Mouse (Mus musculus): ENCODE measurements around the gene Sf3b3. TPM values are rescaled to one million over a fixed set of nuclear protein-coding genes. Genes with fewer than 3 reads are reported as not detected.

Gene Sf3b3
- polyA plus RNA-seq, 1 experiment from 2014 or later = 88.1 TPM

DNA sequence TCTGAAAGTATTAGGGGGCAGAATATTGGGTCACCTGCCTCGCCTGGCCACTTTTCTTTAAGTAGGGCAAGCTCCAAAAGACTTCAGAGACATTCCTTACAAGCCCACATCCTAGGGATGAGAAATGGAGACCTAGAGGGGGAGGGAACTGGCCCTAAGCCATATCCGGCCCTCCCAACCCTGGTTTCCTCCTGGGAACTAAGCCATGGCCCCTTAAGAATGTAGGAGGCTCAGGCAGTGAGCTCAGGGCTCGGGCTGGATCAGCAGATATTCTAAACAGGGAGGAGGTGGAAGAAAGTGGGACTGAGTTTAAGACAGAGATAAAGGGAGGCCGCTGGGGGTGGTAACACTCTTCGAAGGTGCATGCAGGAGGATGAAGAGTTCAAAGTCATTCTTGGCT lies 85.4 kb downstream of the Sf3b3 start:
- no peaks in the 10 kb centered on the region for H3K9me3 ChIP-seq (replicated peaks; ENCODE audit: control insufficient read depth, low read length)
- no peak overlapping the region for H3K27ac ChIP-seq (ENCODE audit: low read length)
- no peaks in the 10 kb centered on the region for H3K27me3 ChIP-seq (ENCODE audit: control insufficient read depth, insufficient read depth, low read length)
- H3K4me3 ChIP-seq (ENCODE audit: low read length) = no peak overlapping the region
- peaks cover 6% of the 10 kb centered on the region for H3K4me1 ChIP-seq (ENCODE audit: control insufficient read depth, insufficient read depth, low read length)
- peak; percentile 66 for ATAC-seq (replicated peaks; ENCODE audit: extremely low read depth, insufficient read depth, low FRiP score)
- 32% methylated on average over 5 of the region's 5 CpGs for WGBS
- H3K9ac ChIP-seq (ENCODE audit: low read length) = no peak overlapping the region
- no peak overlapping the region for H3K4me2 ChIP-seq (ENCODE audit: low read depth, low read length)
- H3K36me3 ChIP-seq (ENCODE audit: control insufficient read depth, insufficient read depth) = no peaks in the 10 kb centered on the region

DNA sequence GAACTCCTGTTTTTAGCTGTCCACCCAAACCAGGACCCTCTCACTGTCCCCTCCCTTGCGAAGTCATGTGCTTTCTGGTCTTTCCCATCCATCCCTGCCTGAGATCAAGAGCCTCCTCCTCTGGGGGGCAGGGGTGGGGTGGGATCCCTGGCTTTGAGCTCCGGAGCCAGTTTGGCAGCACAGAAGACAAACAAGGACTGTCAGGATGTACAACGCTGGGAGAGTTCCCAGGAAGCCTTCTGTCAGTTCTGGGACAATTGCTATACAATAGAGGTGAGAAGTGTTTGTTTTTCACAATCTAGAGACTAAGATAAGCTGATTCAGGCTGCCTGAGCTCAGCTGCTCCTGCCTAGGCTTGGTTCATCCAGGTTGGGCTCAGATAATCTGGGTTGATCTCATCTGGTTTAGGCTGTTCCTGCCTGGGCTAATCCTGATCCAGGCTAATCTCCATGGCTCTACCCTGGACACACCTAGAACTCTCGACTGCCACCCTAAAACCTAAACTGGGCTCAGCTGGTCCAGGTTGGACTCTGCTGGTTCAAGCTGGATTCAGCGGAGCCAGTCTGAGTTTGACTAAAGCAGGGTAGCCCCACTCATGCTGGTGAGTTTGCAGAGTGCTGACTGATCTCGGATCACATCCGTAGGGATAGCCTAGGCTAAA lies 86.2 kb downstream of the Sf3b3 start:
- Histone ChIP-seq H3K36me3 (ENCODE audit: control insufficient read depth, insufficient read depth) (no peaks in the 10 kb centered on the region), H3K9ac (ENCODE audit: low read length) (no peak overlapping the region), H3K4me2 (ENCODE audit: low read depth, low read length) (no peak overlapping the region), H3K4me3 (ENCODE audit: low read length) (no peak overlapping the region), H3K4me1 (ENCODE audit: control insufficient read depth, insufficient read depth, low read length) (peaks cover 6% of the 10 kb centered on the region), H3K9me3 (replicated peaks; ENCODE audit: control insufficient read depth, low read length) (no peaks in the 10 kb centered on the region), H3K27ac (ENCODE audit: low read length) (peak overlapping the region; percentile 42), H3K27me3 (ENCODE audit: control insufficient read depth, insufficient read depth, low read length) (no peaks in the 10 kb centered on the region)
- ATAC-seq (replicated peaks; ENCODE audit: extremely low read depth, insufficient read depth, low FRiP score) = peak; percentile 23
- 63% methylated on average over 7 of the region's 7 CpGs for WGBS

Other genes with a start within 250 kb of the Sf3b3 start
- 15.1 and 15.9 TPM in 2 replicates for gene Vac14, start 228.2 kb downstream of the Sf3b3 start, polyA plus RNA-seq (2015; fragmentation: Nextera tagmentation; extraction: Ambion mirVana)
- gene Mtss1l, start 125.3 kb downstream of the Sf3b3 start, polyA plus RNA-seq (2015; fragmentation: Nextera tagmentation; extraction: Ambion mirVana) = 4.5 and 6.6 TPM in 2 replicates
- 1.5 and 1.9 TPM in 2 replicates for gene Il34, start 40.9 kb downstream of the Sf3b3 start, polyA plus RNA-seq (2015; fragmentation: Nextera tagmentation; extraction: Ambion mirVana)
- gene Cog4, start 187 bp downstream of the Sf3b3 start, polyA plus RNA-seq (2015; fragmentation: Nextera tagmentation; extraction: Ambion mirVana) = 61.5 and 66.4 TPM in 2 replicates
- 5.7 and 7.2 TPM in 2 replicates for gene Fuk, start 55.7 kb upstream of the Sf3b3 start, polyA plus RNA-seq (2015; fragmentation: Nextera tagmentation; extraction: Ambion mirVana)
- gene St3gal2, start 73.1 kb upstream of the Sf3b3 start, polyA plus RNA-seq (2015; fragmentation: Nextera tagmentation; extraction: Ambion mirVana) = 14.5 and 15.4 TPM in 2 replicates
- gene Ddx19a, start 151.0 kb upstream of the Sf3b3 start, polyA plus RNA-seq (2015; fragmentation: Nextera tagmentation; extraction: Ambion mirVana) = 8.4 and 10.3 TPM in 2 replicates
- 4.0 and 4.4 TPM in 2 replicates for gene Ddx19b, start 185.0 kb upstream of the Sf3b3 start, polyA plus RNA-seq (2015; fragmentation: Nextera tagmentation; extraction: Ambion mirVana)
- gene Aars, start 186.4 kb upstream of the Sf3b3 start, polyA plus RNA-seq (2015; fragmentation: Nextera tagmentation; extraction: Ambion mirVana) = 35.3 and 35.5 TPM in 2 replicates
- 5.6 and 6.4 TPM in 2 replicates for gene Exosc6, start 209.6 kb upstream of the Sf3b3 start, polyA plus RNA-seq (2015; fragmentation: Nextera tagmentation; extraction: Ambion mirVana)
- gene Clec18a, start 245.6 kb upstream of the Sf3b3 start, polyA plus RNA-seq (2015; fragmentation: Nextera tagmentation; extraction: Ambion mirVana) = 0.11 TPM in 1 of 2 replicates, not detected in the other
- 10.3 and 13.6 TPM in 2 replicates for gene Pdpr, start 247.8 kb upstream of the Sf3b3 start, polyA plus RNA-seq (2015; fragmentation: Nextera tagmentation; extraction: Ambion mirVana)

All from heart, embryonic 16.5 days (tissue).